Mouse (Mus musculus) embryonic facial prominence, embryonic 11.5 days (tissue): ENCODE results near the gene Asic2. TPM values are rescaled to one million over a fixed set of nuclear protein-coding genes. Genes with fewer than 3 reads are reported as not detected.
A peak's percentile ranks its signal among the peaks of the same experiment; 100 is the strongest.

Source experiments
- ATAC-seq: fragments of 200-750 bp; cut with Nextera tagmentation; replicated peaks from 2 replicates; pipeline ENCODE4 v1.8.0; 2017; ENCODE audit warnings: low read depth; ENCODE audit not compliant: insufficient number of reproducible peaks, low FRiP score, low TSS enrichment
- DNase-seq: peaks from one replicate; pipeline ENCODE4 v3.0.0-alpha.2; 2015; ENCODE audit warnings: low spot score
- H3K27ac ChIP-seq: fragments of 300-500 bp; sonication (generic); replicated peaks from 2 replicates; pipeline ENCODE4 v1.5.1; 2014; ENCODE audit warnings: mild to moderate bottlenecking, low read depth, low read length, control low read depth
- H3K27me3 ChIP-seq: fragments of 300-500 bp; sonication (generic); 2 replicates; pipeline ENCODE4 v1.6.1; 2014; ENCODE audit warnings: mild to moderate bottlenecking, low read length, moderate library complexity, mixed read lengths; ENCODE audit not compliant: control insufficient read depth, insufficient read depth
- H3K36me3 ChIP-seq: fragments of 300-500 bp; sonication (generic); replicated peaks from 2 replicates; pipeline ENCODE4 v1.6.1; 2014; ENCODE audit warnings: low read depth, mild to moderate bottlenecking, low read length, moderate library complexity, mixed read lengths; ENCODE audit not compliant: control insufficient read depth, insufficient read depth
- H3K4me1 ChIP-seq: fragments of 300-500 bp; sonication (generic); 2 replicates; pipeline ENCODE4 v1.6.1; 2014; ENCODE audit warnings: low read length, mixed read lengths; ENCODE audit not compliant: control insufficient read depth, insufficient read depth
- H3K4me2 ChIP-seq: fragments of 300-500 bp; sonication (generic); 2 replicates; pipeline ENCODE4 v1.6.1; 2014; ENCODE audit warnings: low read depth, mild to moderate bottlenecking, control low read depth, low read length, moderate library complexity
- H3K4me3 ChIP-seq: fragments of 300-500 bp; sonication (generic); 2 replicates; pipeline ENCODE4 v1.5.1; 2014; ENCODE audit warnings: low read depth, low read length, control low read depth
- H3K9ac ChIP-seq: fragments of 300-500 bp; sonication (generic); replicated peaks from 2 replicates; pipeline ENCODE4 v1.6.1; 2014; ENCODE audit warnings: mild to moderate bottlenecking, control low read depth, low read length
- H3K9me3 ChIP-seq: fragments of 300-500 bp; sonication (generic); replicated peaks from 2 replicates; pipeline ENCODE4 v1.6.1; 2016; ENCODE audit warnings: mild to moderate bottlenecking, low read length, inconsistent platforms, mixed read lengths; ENCODE audit not compliant: control insufficient read depth
- WGBS: fragments of 180-500 bp; shearing (Covaris S2); extraction: QIAGEN DNeasy Blood & Tissue Kit; methylation state at CpG from one replicate; pipeline ENCODE4 v1.1.7; 2014; 5-methylcytosine and 5-hydroxymethylcytosine counted together
- polyA plus RNA-seq: library from polyadenylated mRNA; unstranded; fragments of >200 nt; fragmentation: Nextera tagmentation; extraction: Ambion mirVana; gene quantifications from 2 replicates; pipeline ENCODE4 v1.2.1, GENCODE M21; 2014

Gene Asic2
- polyA plus RNA-seq, 1 experiment from 2014 or later: 0.46 TPM

DNA sequence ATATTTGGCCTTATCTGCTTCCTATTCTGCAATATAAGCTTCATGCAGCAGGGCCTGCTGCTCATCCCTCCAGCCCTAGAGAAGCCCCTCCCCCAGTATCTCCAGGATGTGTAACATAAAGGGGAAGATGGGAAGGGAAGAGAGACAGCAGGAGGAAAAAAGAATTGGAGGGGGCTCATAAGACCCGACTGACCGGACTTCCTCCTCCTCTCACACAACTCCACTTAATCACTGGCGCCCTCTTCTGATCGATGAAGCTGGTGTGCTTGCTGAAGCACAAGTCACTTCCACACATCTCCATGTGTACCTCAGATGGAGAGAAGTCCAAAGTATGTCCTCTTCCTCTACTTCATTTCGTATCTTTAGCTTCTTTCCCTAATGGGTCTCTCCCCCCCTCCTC lies 506.1 kb downstream of the Asic2 start:
- Histone ChIP-seq H3K4me2 (no peak overlapping the region), H3K4me1 (no peaks in the 10 kb centered on the region), H3K9me3 (no peaks in the 10 kb centered on the region), H3K36me3 (no peaks in the 10 kb centered on the region), H3K27me3 (no peaks in the 10 kb centered on the region), H3K9ac (no peak overlapping the region; the same call in 1 of the 2 replicates), H3K4me3 (no peak overlapping the region), H3K27ac (no peak overlapping the region)
- ATAC-seq (no peak), DNase-seq (peak; percentile 76)
- 6% methylated on average over 5 of the region's 5 CpGs for WGBS

DNA sequence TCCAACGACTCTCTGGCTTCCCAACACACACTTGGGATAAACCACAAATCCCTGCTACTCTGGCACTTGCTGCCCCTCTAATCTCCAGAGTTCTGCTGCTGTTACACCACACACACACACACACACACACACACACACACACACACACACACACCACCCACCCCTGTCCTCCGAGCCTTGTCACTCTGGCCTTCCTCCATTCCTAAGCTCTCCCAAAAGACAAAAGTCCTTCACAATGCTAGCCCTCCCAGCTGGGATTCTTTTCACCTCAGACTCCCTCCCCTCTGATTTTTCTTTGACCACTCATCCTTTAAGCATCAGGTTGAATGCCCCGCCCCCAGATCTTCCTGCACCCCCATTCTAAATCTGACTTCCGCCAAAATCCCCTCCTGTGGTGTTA lies 506.5 kb downstream of the Asic2 start:
- Histone ChIP-seq H3K4me1 (no peaks in the 10 kb centered on the region), H3K27me3 (no peaks in the 10 kb centered on the region), H3K36me3 (no peaks in the 10 kb centered on the region), H3K9me3 (no peaks in the 10 kb centered on the region), H3K27ac (no peak overlapping the region), H3K4me3 (no peak overlapping the region), H3K9ac (no peak overlapping the region; the same call in 1 of the 2 replicates), H3K4me2 (no peak overlapping the region)
- DNase-seq (no peak), ATAC-seq (no peak)
- WGBS: 23% methylated on average over 4 of the region's 4 CpGs

DNA sequence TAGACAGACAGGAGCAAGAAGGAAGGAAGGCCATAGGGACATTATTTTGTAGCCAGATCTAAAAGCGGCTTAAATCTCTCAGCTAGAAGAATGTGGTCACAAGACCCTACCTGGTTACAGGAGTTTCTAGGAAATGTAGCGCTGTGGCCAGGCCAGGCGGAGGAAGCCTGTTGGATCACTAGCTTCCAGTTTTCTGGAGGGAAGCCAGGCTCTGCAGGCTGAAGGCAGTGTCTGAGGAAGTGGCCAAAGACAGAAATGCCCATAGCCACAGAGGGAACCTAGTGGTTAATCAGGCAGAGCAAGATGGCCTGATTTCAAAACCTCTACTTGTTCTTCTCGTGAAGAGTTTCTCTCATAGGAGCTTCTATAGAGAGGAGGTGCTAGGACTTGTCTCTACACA lies 513.3 kb downstream of the Asic2 start:
- Histone ChIP-seq H3K27ac (no peak overlapping the region), H3K9me3 (no peaks in the 10 kb centered on the region)

DNA sequence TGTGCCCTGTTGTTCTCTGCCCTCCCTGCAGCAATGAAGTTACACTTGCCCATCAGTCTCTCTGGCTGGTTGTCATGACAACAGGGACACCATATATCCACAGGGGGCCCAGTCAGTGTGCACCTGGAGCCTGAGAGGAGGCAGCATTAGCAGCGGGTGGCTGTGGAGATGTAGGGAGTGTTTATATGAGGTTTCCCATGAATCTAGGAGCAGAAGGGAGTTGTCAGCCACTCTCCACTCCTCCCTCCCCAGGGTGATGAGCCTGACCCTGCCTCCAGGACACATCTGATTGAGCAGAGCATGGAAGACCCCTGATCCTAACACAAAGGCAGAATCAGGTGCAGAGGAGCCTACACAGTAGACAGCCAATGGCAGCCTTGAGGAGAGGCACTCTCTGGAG lies 514.1 kb downstream of the Asic2 start:
- Histone ChIP-seq H3K9me3 (no peaks in the 10 kb centered on the region), H3K36me3 (no peaks in the 10 kb centered on the region), H3K4me3 (no peak overlapping the region), H3K27ac (no peak overlapping the region), H3K9ac (no peak overlapping the region), H3K4me2 (no peak overlapping the region), H3K4me1 (0 out of 2 replicates have a peak, but pooled peaks cover 2% of the 10 kb centered on the region), H3K27me3 (no peaks in the 10 kb centered on the region)
- DNase-seq (peak; percentile 56), ATAC-seq (no peak)
- WGBS: 29% methylated on average over 1 of the region's 1 CpGs

More for the DNA sequence above, 513.3 kb downstream of the Asic2 start:
- ATAC-seq: no peak
- no peak for DNase-seq
- H3K4me2 ChIP-seq: no peak overlapping the region
- H3K4me1 ChIP-seq: 0 out of 2 replicates have a peak, but pooled peaks cover 2% of the 10 kb centered on the region
- H3K4me3 ChIP-seq: no peak overlapping the region
- 86% methylated on average over 4 of the region's 4 CpGs for WGBS
- no peaks in the 10 kb centered on the region for H3K27me3 ChIP-seq
- H3K9ac ChIP-seq: no peak overlapping the region
- H3K36me3 ChIP-seq: no peaks in the 10 kb centered on the region

DNA sequence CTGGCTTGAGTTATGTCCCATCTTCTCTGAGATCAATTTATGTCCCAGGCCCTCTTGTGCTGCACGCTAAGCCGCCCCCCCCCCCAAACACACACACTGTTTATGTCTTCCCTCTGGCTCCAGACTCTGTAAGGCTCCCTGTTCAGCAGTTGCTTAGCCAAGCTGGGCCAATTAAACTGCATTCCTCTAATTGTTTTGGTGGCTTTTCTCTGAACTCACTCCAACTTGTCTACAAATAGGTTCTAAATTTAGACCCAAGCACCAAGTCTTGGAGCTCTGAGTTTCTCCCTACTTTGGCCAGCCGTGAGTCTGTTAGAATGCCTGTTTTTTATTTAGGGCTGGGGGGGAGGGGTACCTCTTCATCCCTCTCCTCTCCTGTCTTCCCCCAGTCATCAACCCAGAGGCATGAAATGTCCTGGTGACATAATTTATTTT lies 519.0 kb downstream of the Asic2 start:
- Histone ChIP-seq H3K4me2 (no peak overlapping the region), H3K27me3 (no peaks in the 10 kb centered on the region), H3K27ac (no peak overlapping the region), H3K9ac (no peak overlapping the region), H3K4me1 (0 out of 2 replicates have a peak, but pooled peaks cover 2% of the 10 kb centered on the region), H3K4me3 (no peak overlapping the region), H3K36me3 (no peaks in the 10 kb centered on the region), H3K9me3 (no peaks in the 10 kb centered on the region)
- ATAC-seq: peak; percentile 76
- 21% methylated on average over 3 of the region's 3 CpGs for WGBS
- DNase-seq: peak; percentile 74

DNA sequence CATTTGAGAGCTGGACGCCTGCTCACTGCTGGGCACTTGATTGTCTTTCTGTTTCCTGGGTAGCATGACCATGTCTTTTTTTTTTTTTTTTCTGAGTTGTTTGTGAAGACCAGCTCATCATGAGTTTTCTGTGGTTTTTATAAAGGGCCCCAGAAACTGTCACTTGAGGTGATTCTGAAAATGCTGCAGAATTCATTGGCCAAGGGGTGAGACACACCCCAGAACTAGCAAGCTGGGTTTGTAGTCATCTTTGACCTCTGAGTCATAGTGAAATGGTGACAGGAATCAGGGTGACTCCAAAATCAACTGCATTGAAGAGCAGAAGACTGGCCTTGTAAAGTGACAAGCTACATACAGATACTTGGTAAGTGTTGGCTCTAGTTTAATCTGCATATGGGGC lies 521.9 kb downstream of the Asic2 start:
- H3K36me3 ChIP-seq: no peaks in the 10 kb centered on the region
- H3K4me1 ChIP-seq: no peaks in the 10 kb centered on the region
- H3K9ac ChIP-seq: no peak overlapping the region
- H3K4me3 ChIP-seq: no peak overlapping the region
- H3K9me3 ChIP-seq: no peaks in the 10 kb centered on the region
- WGBS: 70% methylated on average over 1 of the region's 1 CpGs
- ATAC-seq (no peak), DNase-seq (no peak)
- H3K27me3 ChIP-seq: no peaks in the 10 kb centered on the region
- no peak overlapping the region for H3K27ac ChIP-seq
- H3K4me2 ChIP-seq: no peak overlapping the region

DNA sequence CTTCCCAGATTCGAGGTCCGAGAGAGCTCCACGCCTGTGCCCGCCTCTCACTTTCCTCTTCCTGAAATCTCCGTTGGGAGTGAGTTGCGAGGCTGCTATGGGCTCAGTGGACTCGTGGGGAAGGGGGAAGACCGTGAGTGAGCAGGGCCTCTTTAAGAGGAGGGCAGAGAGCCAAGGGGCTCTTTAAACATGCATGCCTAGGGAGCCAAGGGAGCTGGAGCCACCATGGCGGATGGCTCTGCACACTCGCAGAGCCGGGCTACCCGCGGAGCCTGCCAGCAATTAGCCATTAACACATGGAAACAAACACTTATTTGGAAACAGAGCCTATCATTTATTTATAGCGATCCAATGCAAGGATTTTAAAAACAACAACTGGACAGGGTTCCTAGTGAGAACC lies 541.4 kb downstream of the Asic2 start:
- DNase-seq (no peak), ATAC-seq (no peak)
- Histone ChIP-seq H3K4me3 (no peak overlapping the region), H3K27ac (no peak overlapping the region), H3K27me3 (no peaks in the 10 kb centered on the region), H3K9me3 (no peaks in the 10 kb centered on the region), H3K9ac (no peak overlapping the region), H3K36me3 (no peaks in the 10 kb centered on the region), H3K4me1 (no peaks in the 10 kb centered on the region), H3K4me2 (no peak overlapping the region)
- WGBS: 71% methylated on average over 14 of the region's 14 CpGs

DNA sequence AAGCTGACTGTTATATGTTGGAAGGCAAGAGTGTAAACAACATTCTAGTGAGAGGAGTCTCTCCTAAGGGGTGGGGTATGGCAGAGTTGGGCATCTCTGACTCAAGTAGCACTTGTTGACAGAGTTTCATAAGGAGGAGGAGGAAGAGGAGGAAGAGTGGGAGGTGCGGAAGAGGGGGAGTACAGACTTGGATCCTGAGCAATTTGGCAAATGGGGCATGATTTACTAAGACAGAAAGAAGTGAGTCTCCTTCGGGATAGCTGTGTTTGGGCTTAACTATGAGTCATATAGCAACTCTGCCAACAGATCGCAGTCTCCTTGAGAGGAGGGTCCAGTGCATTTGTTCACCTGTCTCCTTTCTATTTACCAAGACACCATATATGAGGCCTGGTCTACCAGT lies 549.1 kb downstream of the Asic2 start:
- Histone ChIP-seq H3K27me3 (no peaks in the 10 kb centered on the region), H3K9me3 (no peaks in the 10 kb centered on the region), H3K9ac (no peak overlapping the region), H3K36me3 (no peaks in the 10 kb centered on the region), H3K4me1 (no peaks in the 10 kb centered on the region), H3K4me3 (no peak overlapping the region), H3K4me2 (no peak overlapping the region), H3K27ac (no peak overlapping the region)
- DNase-seq (no peak), ATAC-seq (no peak)
- 94% methylated on average over 3 of the region's 3 CpGs for WGBS
